Mouse (Mus musculus) cerebellum, adult 9-11 months (tissue): ENCODE data around the gene Pbx4.

Experiments used
- DNase-seq: peaks from one replicate; pipeline ENCODE4 v3.0.0; 2022

Gene Pbx4

GRCm38 (mm10) chr8:69832298-69832853, at the start of gene Pbx4:
Pbx4 (plus strand) TSS chr8:69832491.
- peak; percentile 88 for DNase-seq

- DNase-seq: no peak
Observed at GRCm38 (mm10) chr8:69789105-69789504, 43.2 kb upstream of the Pbx4 start.

GRCm38 (mm10) chr8:69789731-69790130, 42.6 kb upstream of the Pbx4 start:
- DNase-seq: no peak

- no peak for DNase-seq
Observed at GRCm38 (mm10) chr8:69790364-69790763, 41.9 kb upstream of the Pbx4 start.

GRCm38 (mm10) chr8:69790773-69791367, 41.4 kb upstream of the Pbx4 start, which contains the start of the genes Atp13a1 and Zfp866:
Atp13a1 (plus strand) TSS chr8:69791163.
Zfp866 (minus strand) TSS chr8:69791178.
- peak; percentile 90 for DNase-seq

- DNase-seq: peak; percentile 69
Observed at GRCm38 (mm10) chr8:69791415-69792068, 40.7 kb upstream of the Pbx4 start.

GRCm38 (mm10) chr8:69793666-69794065, 38.6 kb upstream of the Pbx4 start:
- DNase-seq: no peak

GRCm38 (mm10) chr8:69794096-69794495, 38.2 kb upstream of the Pbx4 start:
- DNase-seq: no peak

- no peak for DNase-seq
Observed at GRCm38 (mm10) chr8:69794901-69795300, 37.4 kb upstream of the Pbx4 start.

- no peak for DNase-seq
Observed at GRCm38 (mm10) chr8:69796721-69797345, 35.5 kb upstream of the Pbx4 start.

- DNase-seq: no peak
Observed at GRCm38 (mm10) chr8:69797661-69798060, 34.6 kb upstream of the Pbx4 start.

GRCm38 (mm10) chr8:69799261-69799660, 33.0 kb upstream of the Pbx4 start:
- no peak for DNase-seq

GRCm38 (mm10) chr8:69799946-69800345, 32.3 kb upstream of the Pbx4 start:
- DNase-seq: no peak

- peak; percentile 1 for DNase-seq
Observed at GRCm38 (mm10) chr8:69801796-69802195, 30.5 kb upstream of the Pbx4 start.

GRCm38 (mm10) chr8:69802216-69802615, 30.1 kb upstream of the Pbx4 start:
- DNase-seq: peak; percentile 0

GRCm38 (mm10) chr8:69803366-69803765, 28.9 kb upstream of the Pbx4 start:
- peak; percentile 2 for DNase-seq

- DNase-seq: peak; percentile 1
Observed at GRCm38 (mm10) chr8:69804537-69804936, 27.8 kb upstream of the Pbx4 start.

- DNase-seq: no peak
Observed at GRCm38 (mm10) chr8:69805086-69805485, 27.2 kb upstream of the Pbx4 start.

- peak; percentile 10 for DNase-seq
Observed at GRCm38 (mm10) chr8:69805491-69805890, 26.8 kb upstream of the Pbx4 start.

GRCm38 (mm10) chr8:69807236-69807635, 25.1 kb upstream of the Pbx4 start:
- no peak for DNase-seq

- DNase-seq: no peak
Observed at GRCm38 (mm10) chr8:69808094-69808863, 24.0 kb upstream of the Pbx4 start, which contains the start of gene Gmip. Gmip (plus strand) TSS chr8:69808679.

- DNase-seq: no peak
Observed at GRCm38 (mm10) chr8:69808864-69809403, 23.4 kb upstream of the Pbx4 start.

GRCm38 (mm10) chr8:69809820-69810219, 22.5 kb upstream of the Pbx4 start:
- no peak for DNase-seq
